Mouse (Mus musculus): Measurements from ENCODE around the gene Rap1gap2. TPM values are rescaled to one million over a fixed set of nuclear protein-coding genes. Genes with fewer than 3 reads are reported as not detected.

The Rap1gap2 gene
- polyA plus RNA-seq, 1 experiment from 2014 or later: 5.5 TPM

GRCm38 (mm10) chr11:74560600-74561227 is 50.0 kb downstream of the Rap1gap2 start:
- Histone ChIP-seq H3K27ac (ENCODE audit: low read length) (no peak overlapping the region), H3K9me3 (ENCODE audit: low read length) (no peaks in the 10 kb centered on the region), H3K4me2 (replicated peaks; ENCODE audit: low read depth, low read length) (no peak overlapping the region), H3K27me3 (ENCODE audit: insufficient read depth, low read length) (no peaks in the 10 kb centered on the region), H3K4me3 (ENCODE audit: low read length) (no peak overlapping the region), H3K9ac (replicated peaks; ENCODE audit: low read length) (no peak overlapping the region), H3K36me3 (ENCODE audit: insufficient read depth, low read length) (no peaks in the 10 kb centered on the region), H3K4me1 (ENCODE audit: insufficient read depth, low read length) (peaks cover 32% of the 10 kb centered on the region)
- WGBS: 88% methylated on average over 9 of the region's 9 CpGs
- no peak for ATAC-seq (ENCODE audit: low FRiP score, low TSS enrichment)

DNA sequence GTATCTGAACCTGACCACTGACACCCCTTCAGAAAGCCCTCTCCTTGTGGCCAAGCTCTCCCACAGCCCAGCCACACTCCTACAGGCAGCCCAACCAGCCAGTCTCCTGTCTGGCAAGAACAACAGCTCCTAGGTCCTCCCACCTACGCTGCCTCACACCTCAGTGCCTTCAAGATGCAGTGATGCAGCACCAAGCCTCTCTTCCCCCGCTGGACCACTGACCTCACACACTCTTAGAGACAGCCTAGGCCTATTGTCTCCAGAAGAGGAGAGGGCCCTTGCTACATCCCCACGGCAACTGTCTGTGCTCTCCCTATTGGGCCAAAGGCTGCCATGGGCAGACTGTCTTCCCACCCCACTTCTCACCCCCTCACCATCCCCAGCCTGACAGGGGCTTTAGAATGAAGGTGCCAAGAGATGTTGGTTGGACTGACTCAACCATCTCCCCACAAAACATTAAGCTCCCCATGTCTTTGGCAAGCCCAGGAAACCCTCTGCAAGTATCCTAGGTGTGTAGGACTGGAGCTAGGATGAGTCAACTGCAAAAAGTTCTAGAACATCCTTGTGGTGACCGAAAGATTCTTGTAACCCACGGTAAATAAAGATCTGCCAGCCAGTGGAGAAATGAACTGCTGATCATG is 50.8 kb downstream of the Rap1gap2 start:
- peak; percentile 82 for ATAC-seq (ENCODE audit: low FRiP score, low TSS enrichment)
- Histone ChIP-seq H3K9ac (replicated peaks; ENCODE audit: low read length) (no peak overlapping the region), H3K4me2 (replicated peaks; ENCODE audit: low read depth, low read length) (no peak overlapping the region), H3K27me3 (ENCODE audit: insufficient read depth, low read length) (no peaks in the 10 kb centered on the region), H3K4me3 (ENCODE audit: low read length) (no peak overlapping the region), H3K9me3 (ENCODE audit: low read length) (no peaks in the 10 kb centered on the region), H3K36me3 (ENCODE audit: insufficient read depth, low read length) (no peaks in the 10 kb centered on the region), H3K27ac (ENCODE audit: low read length) (no peak overlapping the region), H3K4me1 (ENCODE audit: insufficient read depth, low read length) (peaks cover 34% of the 10 kb centered on the region)
- WGBS: 52% methylated on average over 5 of the region's 5 CpGs

- no peak overlapping the region for H3K4me2 ChIP-seq (replicated peaks; ENCODE audit: low read depth, low read length)
- no peaks in the 10 kb centered on the region for H3K36me3 ChIP-seq (ENCODE audit: insufficient read depth, low read length)
- peaks cover 40% of the 10 kb centered on the region for H3K4me1 ChIP-seq (ENCODE audit: insufficient read depth, low read length)
- H3K9me3 ChIP-seq (ENCODE audit: low read length): no peaks in the 10 kb centered on the region
- ATAC-seq (ENCODE audit: low FRiP score, low TSS enrichment): no peak
- 82% methylated on average over 5 of the region's 5 CpGs for WGBS
- no peak overlapping the region for H3K9ac ChIP-seq (replicated peaks; ENCODE audit: low read length)
- H3K27me3 ChIP-seq (ENCODE audit: insufficient read depth, low read length): no peaks in the 10 kb centered on the region
- no peak overlapping the region for H3K27ac ChIP-seq (ENCODE audit: low read length)
- no peak overlapping the region for H3K4me3 ChIP-seq (ENCODE audit: low read length)
These were observed 51.8 kb downstream of the Rap1gap2 start for GRCm38 (mm10) chr11:74558933-74559332.

- H3K4me2 ChIP-seq (replicated peaks; ENCODE audit: low read depth, low read length): no peak overlapping the region
- 53% methylated on average over 11 of the region's 11 CpGs for WGBS
- no peaks in the 10 kb centered on the region for H3K36me3 ChIP-seq (ENCODE audit: insufficient read depth, low read length)
- H3K4me3 ChIP-seq (ENCODE audit: low read length): no peak overlapping the region
- H3K9me3 ChIP-seq (ENCODE audit: low read length): no peaks in the 10 kb centered on the region
- H3K9ac ChIP-seq (replicated peaks; ENCODE audit: low read length): no peak overlapping the region
- H3K27ac ChIP-seq (ENCODE audit: low read length): peak overlapping the region; percentile 29
- peaks cover 40% of the 10 kb centered on the region for H3K4me1 ChIP-seq (ENCODE audit: insufficient read depth, low read length)
- no peak for ATAC-seq (ENCODE audit: low FRiP score, low TSS enrichment)
- no peaks in the 10 kb centered on the region for H3K27me3 ChIP-seq (ENCODE audit: insufficient read depth, low read length)
These were observed 53.1 kb downstream of the Rap1gap2 start for GRCm38 (mm10) chr11:74557456-74558230.

- Histone ChIP-seq H3K36me3 (ENCODE audit: insufficient read depth, low read length) (no peaks in the 10 kb centered on the region), H3K27me3 (ENCODE audit: insufficient read depth, low read length) (no peaks in the 10 kb centered on the region), H3K27ac (ENCODE audit: low read length) (no peak overlapping the region; the same call in 1 of the 2 replicates), H3K9ac (replicated peaks; ENCODE audit: low read length) (no peak overlapping the region), H3K4me3 (ENCODE audit: low read length) (no peak overlapping the region), H3K4me1 (ENCODE audit: insufficient read depth, low read length) (peaks cover 40% of the 10 kb centered on the region), H3K4me2 (replicated peaks; ENCODE audit: low read depth, low read length) (no peak overlapping the region), H3K9me3 (ENCODE audit: low read length) (no peaks in the 10 kb centered on the region)
- ATAC-seq (ENCODE audit: low FRiP score, low TSS enrichment): peak; percentile 25; the same call in 1 of the 2 replicates
- 59% methylated on average over 9 of the region's 9 CpGs for WGBS
These were observed 54.9 kb downstream of the Rap1gap2 start for GRCm38 (mm10) chr11:74555716-74556374.

- H3K4me3 ChIP-seq (ENCODE audit: low read length): no peak overlapping the region
- H3K9ac ChIP-seq (replicated peaks; ENCODE audit: low read length): 0 out of 2 replicates have a peak overlapping the region, but pooled peaks have one; percentile 27
- no peaks in the 10 kb centered on the region for H3K36me3 ChIP-seq (ENCODE audit: insufficient read depth, low read length)
- H3K27ac ChIP-seq (ENCODE audit: low read length): no peak overlapping the region
- H3K4me1 ChIP-seq (ENCODE audit: insufficient read depth, low read length): peaks cover 36% of the 10 kb centered on the region
- no peaks in the 10 kb centered on the region for H3K27me3 ChIP-seq (ENCODE audit: insufficient read depth, low read length)
- whole genome bisulfite sequencing: 59% methylated on average over 15 of the region's 15 CpGs
- ATAC-seq (ENCODE audit: low FRiP score, low TSS enrichment): no peak
- H3K9me3 ChIP-seq (ENCODE audit: low read length): no peaks in the 10 kb centered on the region
- no peak overlapping the region for H3K4me2 ChIP-seq (replicated peaks; ENCODE audit: low read depth, low read length)
These were observed 55.9 kb downstream of the Rap1gap2 start for GRCm38 (mm10) chr11:74554683-74555341.

DNA sequence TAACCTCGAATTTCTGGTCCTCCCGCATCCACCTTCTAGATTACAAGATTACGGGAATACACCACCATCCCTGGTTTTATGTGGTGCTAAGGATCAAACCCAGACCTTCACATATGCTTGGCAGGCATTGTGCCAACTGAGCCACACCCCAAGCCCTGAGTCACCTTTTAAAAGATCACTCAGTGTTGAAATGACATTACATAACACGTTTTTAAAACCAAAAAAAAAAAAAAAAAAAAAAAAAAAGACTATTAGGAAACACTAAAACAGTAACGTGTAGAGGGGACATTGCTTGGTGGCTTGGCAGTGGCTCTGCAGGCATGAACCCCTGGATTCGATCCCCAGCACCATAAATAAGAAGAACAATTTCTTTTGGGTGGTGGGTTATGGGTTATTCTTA is 59.1 kb downstream of the Rap1gap2 start:
- Histone ChIP-seq H3K4me1 (ENCODE audit: insufficient read depth, low read length) (peaks cover 26% of the 10 kb centered on the region), H3K9me3 (ENCODE audit: low read length) (no peaks in the 10 kb centered on the region), H3K27me3 (ENCODE audit: insufficient read depth, low read length) (no peaks in the 10 kb centered on the region), H3K36me3 (ENCODE audit: insufficient read depth, low read length) (no peaks in the 10 kb centered on the region), H3K4me2 (replicated peaks; ENCODE audit: low read depth, low read length) (no peak overlapping the region), H3K4me3 (ENCODE audit: low read length) (no peak overlapping the region), H3K27ac (ENCODE audit: low read length) (no peak overlapping the region), H3K9ac (replicated peaks; ENCODE audit: low read length) (no peak overlapping the region)
- WGBS: 77% methylated on average over 6 of the region's 6 CpGs
- no peak for ATAC-seq (ENCODE audit: low FRiP score, low TSS enrichment)

DNA sequence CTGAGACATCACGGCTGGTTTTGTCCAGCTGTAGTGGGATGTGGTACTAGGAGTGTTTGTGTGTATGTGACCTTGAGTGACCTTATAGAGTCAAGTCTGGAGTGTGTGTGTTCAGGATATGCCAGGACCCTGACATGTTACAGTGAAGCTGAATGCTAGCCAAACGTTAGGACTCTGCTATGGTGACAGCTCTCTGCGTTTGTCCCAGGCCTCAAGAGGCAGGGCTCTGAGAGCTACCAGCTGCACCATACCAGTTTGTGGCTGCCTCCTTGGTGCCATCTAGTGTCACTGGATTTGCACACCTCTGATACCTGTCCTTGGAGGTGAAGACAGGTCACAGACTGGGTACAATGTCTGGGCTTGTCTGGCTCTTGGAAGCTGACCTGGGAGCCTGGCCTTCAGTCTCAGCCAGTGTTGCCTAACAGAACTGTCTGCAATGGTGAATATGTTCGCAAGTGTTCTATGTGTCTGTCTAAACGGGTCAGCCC is 60.1 kb downstream of the Rap1gap2 start:
- Histone ChIP-seq H3K27me3 (ENCODE audit: insufficient read depth, low read length) (no peaks in the 10 kb centered on the region), H3K36me3 (ENCODE audit: insufficient read depth, low read length) (no peaks in the 10 kb centered on the region), H3K4me1 (ENCODE audit: insufficient read depth, low read length) (peaks cover 21% of the 10 kb centered on the region), H3K9ac (replicated peaks; ENCODE audit: low read length) (no peak overlapping the region), H3K9me3 (ENCODE audit: low read length) (no peaks in the 10 kb centered on the region), H3K4me3 (ENCODE audit: low read length) (no peak overlapping the region), H3K4me2 (replicated peaks; ENCODE audit: low read depth, low read length) (no peak overlapping the region), H3K27ac (ENCODE audit: low read length) (no peak overlapping the region)
- no peak for ATAC-seq (ENCODE audit: low FRiP score, low TSS enrichment)
- WGBS: 46% methylated on average over 5 of the region's 5 CpGs

DNA sequence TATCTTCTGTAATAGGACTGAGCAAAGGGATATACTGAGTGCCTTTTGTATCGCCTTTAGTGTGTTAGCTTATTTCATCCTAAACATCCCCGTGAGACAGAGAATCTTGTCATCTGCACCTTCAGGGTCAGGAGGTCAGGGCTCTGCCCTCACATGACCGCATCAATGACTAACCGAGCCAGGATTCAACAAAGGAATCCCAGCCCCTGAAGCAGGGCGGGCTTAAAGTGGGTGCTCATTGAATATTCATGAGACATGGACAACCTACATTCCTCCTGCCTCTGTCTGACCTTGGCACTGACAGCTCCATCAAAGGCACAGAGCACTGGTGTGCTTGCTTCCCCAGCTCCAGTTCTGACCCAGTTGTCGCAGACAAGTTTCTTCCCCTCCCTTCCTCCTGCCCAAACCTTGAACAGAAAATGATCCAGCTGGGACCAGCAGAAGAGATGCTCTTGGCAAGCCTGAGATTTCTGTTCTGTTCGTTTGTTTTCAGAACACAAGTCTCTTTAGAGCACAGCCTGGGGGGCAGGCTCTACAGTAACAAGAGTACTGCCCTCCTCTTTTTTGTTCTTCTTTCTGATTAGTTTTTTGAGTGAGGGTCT is 61.8 kb downstream of the Rap1gap2 start:
- no peak for ATAC-seq (ENCODE audit: low FRiP score, low TSS enrichment)
- H3K27ac ChIP-seq (ENCODE audit: low read length): no peak overlapping the region
- 18% methylated on average over 7 of the region's 7 CpGs for WGBS
- H3K27me3 ChIP-seq (ENCODE audit: insufficient read depth, low read length): no peaks in the 10 kb centered on the region
- no peaks in the 10 kb centered on the region for H3K36me3 ChIP-seq (ENCODE audit: insufficient read depth, low read length)
- no peak overlapping the region for H3K4me2 ChIP-seq (replicated peaks; ENCODE audit: low read depth, low read length)
- peaks cover 12% of the 10 kb centered on the region for H3K4me1 ChIP-seq (ENCODE audit: insufficient read depth, low read length)
- no peak overlapping the region for H3K9ac ChIP-seq (replicated peaks; ENCODE audit: low read length)
- H3K9me3 ChIP-seq (ENCODE audit: low read length): no peaks in the 10 kb centered on the region
- H3K4me3 ChIP-seq (ENCODE audit: low read length): no peak overlapping the region
